ENCODE assay signal across 23 mouse cellular contexts in genomic region chr19:16963178-16963577, GRCm38 (mm10).
"Had no signal": no experiment of that assay in that cellular context is flagged by ENCODE, and none has a peak within 500 bp of the region (broad histone marks: within the 10 kb centered on the region; RNA-seq: fewer than 3 reads in every experiment).

No protein-coding gene starts in this region.

- H3K9me3 ChIP-seq: heart, embryonic 13.5 days; heart, embryonic 15.5 days; hindbrain, embryonic 15.5 days; kidney, embryonic 15.5 days; limb, embryonic 15.5 days; liver, embryonic 12.5 days had no signal

- H3K27ac ChIP-seq: heart, embryonic 13.5 days; heart, embryonic 15.5 days; hindbrain, embryonic 13.5 days; hindbrain, embryonic 15.5 days; hindbrain, postnatal 0 days; kidney, embryonic 15.5 days; kidney, postnatal 0 days; limb, embryonic 13.5 days; limb, embryonic 15.5 days; liver, embryonic 12.5 days; liver, embryonic 14.5 days had no signal

- H3K9ac ChIP-seq: heart, embryonic 13.5 days; heart, embryonic 15.5 days; hindbrain, embryonic 13.5 days; hindbrain, embryonic 15.5 days; kidney, embryonic 15.5 days; limb, embryonic 13.5 days; limb, embryonic 15.5 days; liver, embryonic 12.5 days; liver, embryonic 14.5 days had no signal

- H3K27me3 ChIP-seq: hindbrain, embryonic 13.5 days; hindbrain, embryonic 15.5 days; limb, embryonic 15.5 days had no signal

- DNase-seq: gastrocnemius, postnatal 14 days; gastrocnemius, postnatal 36 days; heart, postnatal 14 days; kidney, adult 11 months; kidney, adult 2 months; kidney, adult 9 months; kidney, postnatal 14 days; kidney, postnatal 36 days; layer of hippocampus, adult 9-11 months; layer of hippocampus, postnatal 36 days; left cerebral cortex, postnatal 4 days; lung, adult 18-20 months had no signal

- H3K4me3 ChIP-seq: heart, embryonic 13.5 days; heart, embryonic 15.5 days; hindbrain, embryonic 13.5 days; hindbrain, embryonic 15.5 days; kidney, embryonic 15.5 days; limb, embryonic 13.5 days; limb, embryonic 15.5 days; liver, embryonic 12.5 days had no signal

- H3K36me3 ChIP-seq: heart, embryonic 13.5 days; heart, embryonic 15.5 days; hindbrain, embryonic 13.5 days; hindbrain, embryonic 15.5 days; kidney, embryonic 15.5 days; limb, embryonic 13.5 days; limb, embryonic 15.5 days; liver, embryonic 12.5 days had no signal

- H3K4me1 ChIP-seq: hindbrain, embryonic 13.5 days; hindbrain, embryonic 15.5 days; kidney, embryonic 15.5 days; limb, embryonic 13.5 days; limb, embryonic 15.5 days; liver, embryonic 12.5 days had no signal
